Mouse (Mus musculus): ENCODE results near the gene Gsdmc4.
"Not testable (repeated sequence)": the region's sequence is repeated elsewhere in the genome, so short reads cannot be mapped to it uniquely, and the experiment has no call there.

Gsdmc4 gene

DNA sequence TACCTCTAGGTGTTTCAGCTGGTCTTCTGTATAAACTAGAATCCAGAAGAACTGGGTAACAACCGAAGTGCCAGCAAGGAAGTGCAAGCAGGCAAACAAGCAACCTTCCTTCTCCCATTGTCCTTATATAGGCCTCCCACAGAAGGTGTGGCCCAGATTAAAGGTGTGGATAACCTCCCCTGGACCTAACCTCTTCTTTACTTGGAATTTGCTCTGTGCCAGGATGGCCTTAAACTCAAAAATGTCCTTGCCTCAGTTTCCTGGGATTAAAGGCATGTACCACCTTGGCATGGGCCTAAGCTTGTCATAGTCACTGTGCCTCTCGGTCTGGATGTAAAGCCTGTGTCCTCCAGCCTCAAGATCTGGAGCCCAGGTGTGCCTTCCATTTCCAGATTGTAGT lies at the start of gene Gsdmc4:
Gsdmc4 (minus strand) TSS at position 101 of the 400 bp plus-strand sequence.
- DNase-seq: not testable (repeated sequence)

DNA sequence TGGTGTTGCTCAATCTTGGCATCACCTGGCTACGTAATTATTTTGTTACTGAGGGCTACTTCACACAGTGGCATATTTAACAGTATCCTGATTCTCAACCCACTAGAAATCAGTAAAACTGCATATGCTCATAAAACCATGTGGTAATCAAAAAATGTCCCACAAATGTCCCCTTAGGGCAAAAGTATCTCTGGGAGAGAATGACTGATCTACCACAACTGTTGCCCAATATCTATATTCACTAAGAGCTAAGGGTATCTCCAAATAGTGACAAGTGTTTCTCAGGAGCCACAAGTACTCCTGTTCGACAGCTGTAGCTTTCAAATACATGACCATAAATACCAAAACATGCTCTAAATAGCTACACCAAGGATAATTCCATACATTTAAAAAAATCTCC lies 48.4 kb upstream of the Gsdmc4 start:
- DNase-seq: no peak

DNA sequence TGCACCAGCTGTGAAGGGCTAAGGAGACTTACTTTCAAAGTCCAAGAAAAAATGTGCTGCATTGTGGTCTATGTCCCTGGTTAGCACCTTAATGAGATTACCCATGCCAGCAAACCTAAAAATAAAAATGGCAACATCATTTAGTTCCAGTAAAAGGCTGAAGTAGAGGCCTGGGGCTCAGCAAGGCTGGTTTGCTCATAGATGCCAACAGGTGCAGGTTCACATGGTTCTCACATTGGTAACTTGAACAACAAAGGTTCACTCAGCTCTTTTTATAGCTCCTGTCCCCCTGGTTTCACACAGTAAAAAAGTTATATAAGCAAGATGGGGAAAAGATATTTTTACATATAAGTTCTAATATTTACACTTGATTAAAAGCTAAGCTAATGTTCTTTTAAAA lies 45.5 kb upstream of the Gsdmc4 start:
- no peak for DNase-seq

DNA sequence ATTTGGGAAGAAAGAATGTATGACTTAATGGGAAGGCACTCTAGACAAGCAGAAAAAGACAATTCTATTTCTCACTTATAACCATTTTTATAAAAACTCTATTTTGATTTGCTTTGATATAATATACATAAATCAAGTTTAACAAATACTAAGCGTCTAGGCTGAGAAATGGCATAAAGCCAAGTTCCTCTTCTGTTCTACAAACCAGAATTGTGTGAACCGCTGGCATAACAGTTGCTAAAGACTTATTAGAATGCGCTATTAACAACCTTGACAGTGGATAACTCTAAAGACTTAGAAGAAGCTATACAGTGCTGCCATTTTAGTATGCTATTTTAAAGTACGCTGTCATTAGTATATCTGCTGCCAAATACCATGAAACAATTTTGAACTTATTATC lies 41.2 kb upstream of the Gsdmc4 start:
- DNase-seq: no peak

DNA sequence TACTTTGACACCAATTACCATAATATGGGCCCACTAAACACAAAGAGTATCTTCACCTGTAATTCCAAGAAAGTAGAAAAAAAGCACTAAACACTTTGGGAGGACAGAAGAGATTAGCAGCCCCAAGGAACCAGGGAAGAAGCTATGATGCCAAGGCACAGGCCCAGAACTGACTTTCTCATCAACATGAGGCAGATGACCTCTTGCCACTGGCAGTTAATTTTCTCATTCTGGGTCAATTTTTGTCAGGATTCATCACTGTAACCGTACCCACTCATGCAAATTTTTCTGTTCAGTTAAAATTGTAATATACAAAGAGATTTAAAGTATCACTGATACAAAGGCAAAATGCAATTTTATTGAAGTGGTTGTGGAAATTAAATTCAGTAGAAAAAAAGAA lies 29.1 kb upstream of the Gsdmc4 start:
- no peak for DNase-seq

DNA sequence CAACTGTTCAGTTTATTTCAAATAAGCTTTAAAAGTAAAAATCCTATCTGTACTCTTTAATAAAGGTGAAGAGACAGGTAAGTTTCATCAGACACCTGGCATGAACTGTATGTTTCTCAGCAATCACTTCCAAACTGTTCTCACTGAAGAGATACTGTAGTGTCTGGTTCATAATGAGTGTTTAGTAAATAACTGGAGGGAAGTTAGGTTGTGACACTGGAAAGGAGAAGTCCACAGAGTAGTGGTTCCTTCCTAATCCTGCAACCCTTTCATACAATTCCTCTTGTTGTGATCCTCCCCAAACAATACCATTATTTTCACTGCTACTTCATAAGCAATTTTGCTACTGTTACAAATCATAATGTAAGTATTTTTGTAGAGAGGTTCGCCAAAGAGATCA lies 20.6 kb upstream of the Gsdmc4 start:
- no peak for DNase-seq

DNA sequence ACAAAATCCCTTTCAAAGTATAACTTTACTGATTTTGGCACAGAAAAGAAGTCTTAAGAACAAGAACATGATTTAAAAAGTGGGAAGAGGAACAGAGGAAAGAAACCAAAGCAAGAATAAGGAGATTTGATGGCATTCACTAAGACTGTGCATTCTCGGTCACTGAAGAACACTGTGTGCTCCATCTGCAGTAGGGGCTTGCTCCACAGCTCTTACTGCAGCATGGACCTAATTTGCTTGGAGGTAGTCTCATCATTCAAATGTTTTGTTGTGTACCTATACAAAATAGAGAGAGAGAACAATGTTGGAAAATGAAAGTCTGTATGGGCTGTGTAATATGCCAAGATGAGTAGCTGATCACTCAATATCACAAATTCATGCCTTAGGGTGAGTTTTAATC lies 19.3 kb upstream of the Gsdmc4 start:
- DNase-seq: no peak

DNA sequence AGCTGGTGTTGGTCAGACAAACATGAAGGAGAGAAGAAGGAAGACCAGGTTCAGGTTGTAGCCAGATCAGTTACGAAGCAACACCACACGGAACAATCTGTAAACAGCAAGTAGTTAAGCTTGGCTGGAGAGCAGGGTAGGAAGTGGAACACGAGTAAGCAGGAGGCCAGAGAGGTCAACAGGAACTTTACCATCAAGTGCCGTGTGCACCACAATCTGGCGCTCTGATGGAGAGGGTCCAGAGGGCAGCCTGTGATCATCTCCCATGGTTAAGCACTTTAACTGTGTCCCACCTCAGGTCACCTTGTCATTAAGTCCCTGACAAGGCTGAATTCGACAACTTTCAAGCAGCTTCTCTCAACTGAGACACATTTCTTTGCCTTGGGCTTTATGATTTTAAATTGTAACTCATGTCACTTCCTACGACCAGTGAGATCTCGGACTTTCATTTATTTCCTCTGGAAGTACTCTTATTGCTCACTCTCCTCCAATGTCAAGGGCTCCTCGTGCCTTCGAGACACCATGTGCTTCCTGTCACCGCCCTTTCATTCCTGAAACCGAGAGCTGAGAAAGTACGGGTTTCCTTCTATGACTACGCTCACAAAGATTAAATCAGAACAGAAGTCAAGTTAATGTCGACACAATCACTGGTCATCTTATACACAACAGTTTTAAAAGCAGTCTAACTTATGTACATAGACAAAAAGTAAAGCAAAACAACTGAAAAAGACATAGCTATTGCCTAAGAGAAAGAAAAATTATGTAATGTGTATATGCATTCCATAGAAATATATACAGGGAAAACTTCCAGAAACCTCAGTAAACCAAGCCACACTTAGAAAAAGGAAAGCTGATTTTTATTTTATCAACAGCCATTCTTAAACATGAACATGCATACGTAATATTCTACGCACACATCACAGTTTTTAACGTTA lies 18.3 kb upstream of the Gsdmc4 start:
- no peak for DNase-seq

DNA sequence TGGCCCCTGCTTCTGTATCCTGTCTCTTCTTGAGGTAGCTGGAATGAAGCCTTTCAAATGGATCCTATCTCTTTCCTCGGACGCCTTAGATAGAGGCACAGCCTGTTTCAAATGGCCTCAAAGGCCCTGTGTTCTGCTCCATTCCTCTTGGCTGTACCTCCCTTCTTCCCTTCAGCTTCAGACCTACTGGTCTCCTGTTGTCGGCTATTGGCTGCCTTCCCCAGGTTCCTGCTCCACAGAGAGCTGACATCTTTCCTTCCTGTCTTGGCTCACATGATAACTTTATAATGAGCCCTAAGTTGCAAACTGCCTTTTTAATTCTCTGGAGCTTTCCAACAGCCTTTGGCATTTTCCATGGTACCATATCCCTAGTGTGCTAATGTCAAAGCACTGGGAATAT lies 14.1 kb upstream of the Gsdmc4 start:
- no peak for DNase-seq

DNA sequence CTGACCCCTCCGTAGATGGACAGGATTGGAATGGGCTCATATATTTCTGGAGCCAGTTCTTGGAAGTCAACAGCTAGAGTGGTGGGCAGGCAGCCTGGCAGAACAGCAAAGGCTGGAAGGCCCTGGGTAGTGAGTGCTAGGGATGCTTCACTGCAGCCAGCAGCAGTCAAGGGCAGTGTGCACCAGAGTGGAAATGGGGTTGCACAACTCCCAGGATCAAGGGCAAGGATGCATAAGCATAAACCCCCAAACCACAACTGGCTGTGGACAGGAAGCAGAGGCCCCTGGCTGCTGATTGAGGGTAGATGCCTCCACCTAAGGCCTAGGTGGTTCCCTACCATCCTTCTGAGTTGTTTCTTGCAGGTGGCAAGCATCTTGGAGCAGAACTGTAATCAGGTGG lies 12.4 kb upstream of the Gsdmc4 start:
- DNase-seq: no peak

DNA sequence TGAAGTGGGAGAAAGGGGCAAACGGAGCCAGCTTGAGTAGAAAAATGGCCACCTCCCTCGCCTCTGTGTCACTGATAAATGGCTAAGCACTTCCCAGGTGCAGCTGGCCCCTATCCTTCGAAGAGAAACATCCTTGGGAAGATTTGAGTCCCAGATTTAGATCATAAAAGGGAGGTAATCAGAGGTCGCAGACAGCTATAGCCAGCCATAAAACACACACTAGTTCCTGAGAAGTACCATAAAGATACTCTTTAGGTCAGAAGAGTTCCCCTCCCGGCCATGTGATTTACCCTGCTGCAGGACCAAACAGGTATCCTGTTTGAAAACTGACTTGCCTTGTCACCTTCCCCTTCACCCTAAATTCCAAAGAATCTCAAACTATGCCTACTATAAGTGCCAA lies 9.5 kb upstream of the Gsdmc4 start:
- not testable (repeated sequence) for DNase-seq

DNA sequence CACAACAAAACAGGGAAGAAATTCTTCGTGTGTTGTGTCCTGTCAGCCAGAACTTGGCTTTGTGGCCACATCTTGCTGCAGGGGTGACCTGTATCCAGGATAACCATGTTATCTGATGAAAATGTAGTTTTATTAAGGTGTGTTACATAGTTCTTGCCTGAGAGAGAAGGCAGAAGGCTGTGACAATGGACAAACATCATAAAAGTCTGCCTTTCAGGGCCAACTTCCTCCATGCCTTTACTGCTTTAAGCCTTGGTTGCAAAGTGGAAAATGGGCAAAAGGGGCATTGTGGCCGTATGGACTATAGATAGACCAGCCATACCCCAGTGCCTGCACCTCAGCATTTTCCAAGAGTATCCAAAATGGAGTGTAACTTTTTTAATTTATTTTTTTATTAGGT lies 7.6 kb upstream of the Gsdmc4 start:
- DNase-seq: not testable (repeated sequence)

DNA sequence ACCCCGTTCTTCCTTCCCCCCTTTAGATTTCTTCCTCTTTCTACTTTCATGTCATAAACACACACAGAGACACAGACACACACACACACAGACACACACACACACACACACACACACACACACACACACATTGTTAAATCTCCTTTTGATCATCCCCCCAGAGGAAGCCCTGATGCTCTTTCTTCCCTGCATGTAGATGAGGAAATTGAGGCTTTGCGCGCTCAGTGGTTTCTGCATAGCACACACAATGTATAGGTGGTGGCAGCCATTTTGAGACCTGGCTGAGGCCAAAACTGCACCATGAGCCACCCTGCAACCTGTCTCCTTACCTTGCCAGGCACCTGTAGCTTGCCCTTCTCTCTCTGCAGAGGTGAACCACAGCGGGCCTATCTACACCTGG lies 4.5 kb upstream of the Gsdmc4 start:
- not testable (repeated sequence) for DNase-seq

DNA sequence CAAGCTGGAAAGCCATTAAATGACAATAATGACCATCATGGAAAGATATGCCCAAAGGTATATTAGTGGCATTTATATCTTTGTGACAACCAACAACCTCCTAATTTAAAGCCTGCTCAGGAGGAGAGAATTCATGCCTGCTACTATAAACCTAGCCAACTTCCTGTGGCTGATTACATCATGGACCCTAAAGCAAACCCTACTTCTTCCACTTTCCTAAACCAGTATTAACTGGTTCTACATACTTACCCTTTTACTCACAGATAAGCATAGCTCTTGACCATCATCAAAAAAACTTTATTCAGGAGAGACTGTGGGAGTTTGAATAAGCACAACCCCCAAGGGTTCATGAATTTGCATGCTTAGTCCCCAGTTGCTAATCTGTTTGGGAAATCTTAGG lies 2.2 kb downstream of the Gsdmc4 start:
- DNase-seq: not testable (repeated sequence)

DNA sequence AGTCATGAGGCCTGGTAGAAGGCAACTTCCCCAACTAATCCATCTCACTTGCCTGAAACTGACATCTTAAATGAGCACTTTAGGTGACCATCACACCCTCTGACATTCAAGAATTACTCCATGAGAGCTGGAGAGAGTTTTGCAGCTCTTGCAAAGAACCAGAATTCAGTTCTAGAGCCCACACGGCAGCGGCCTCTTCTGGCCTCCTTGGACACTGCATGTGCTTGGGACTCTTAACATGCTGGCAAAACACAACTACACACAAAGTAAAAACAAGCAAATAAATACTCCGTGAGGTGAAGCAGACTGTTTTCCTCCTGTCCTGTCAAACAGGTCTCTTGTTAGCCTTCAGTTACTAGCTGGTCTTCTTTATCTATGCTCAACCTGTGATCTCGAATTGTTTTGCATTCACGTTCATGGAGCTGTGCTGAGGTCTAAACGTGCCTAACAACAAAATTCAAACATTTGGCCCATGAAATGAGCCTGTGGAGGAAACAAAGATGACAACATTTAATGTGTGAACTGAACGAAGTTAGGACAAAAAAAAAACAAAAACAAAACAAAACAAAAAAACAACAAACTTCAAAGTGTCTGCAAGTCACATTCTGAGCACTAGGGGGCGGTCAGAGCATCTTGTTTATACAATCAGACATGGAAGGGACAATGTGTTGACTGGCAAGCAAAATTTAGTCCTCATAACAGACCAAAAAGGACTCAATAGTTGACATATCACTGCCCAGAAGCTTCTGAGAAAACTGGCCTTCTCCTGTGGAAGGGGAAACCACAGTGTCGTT lies 16.3 kb downstream of the Gsdmc4 start:
- DNase-seq: peak; percentile 60

DNA sequence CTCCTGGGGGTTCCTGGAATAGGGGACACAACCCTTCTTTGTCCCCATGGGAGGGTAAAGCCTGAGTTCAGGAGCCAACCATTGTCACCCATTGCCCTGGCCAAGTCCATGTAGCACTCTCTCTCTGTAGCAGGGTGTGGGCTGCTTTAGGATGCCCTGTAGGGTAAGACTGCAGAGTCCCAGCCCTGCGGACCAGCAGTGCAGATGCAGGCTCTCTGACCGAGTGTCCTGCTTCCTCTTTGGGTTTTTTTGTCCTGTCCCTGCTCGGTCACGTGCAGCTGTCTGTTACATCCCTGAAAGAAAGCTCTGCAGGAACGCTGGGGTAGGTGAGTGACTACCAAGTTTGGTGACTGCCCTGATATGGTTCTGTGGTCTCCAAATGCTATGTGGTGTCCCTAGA lies 23.7 kb downstream of the Gsdmc4 start:
- not testable (repeated sequence) for DNase-seq

DNA sequence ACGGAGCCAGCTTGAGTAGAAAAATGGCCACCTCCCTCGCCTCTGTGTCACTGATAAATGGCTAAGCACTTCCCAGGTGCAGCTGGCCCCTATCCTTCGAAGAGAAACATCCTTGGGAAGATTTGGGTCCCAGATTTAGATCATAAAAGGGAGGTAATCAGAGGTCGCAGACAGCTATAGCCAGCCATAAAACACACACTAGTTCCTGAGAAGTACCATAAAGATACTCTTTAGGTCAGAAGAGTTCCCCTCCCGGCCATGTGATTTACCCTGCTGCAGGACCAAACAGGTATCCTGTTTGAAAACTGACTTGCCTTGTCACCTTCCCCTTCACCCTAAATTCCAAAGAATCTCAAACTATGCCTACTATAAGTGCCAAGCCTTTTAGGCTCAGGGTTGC lies 24.1 kb downstream of the Gsdmc4 start:
- DNase-seq: not testable (repeated sequence)

DNA sequence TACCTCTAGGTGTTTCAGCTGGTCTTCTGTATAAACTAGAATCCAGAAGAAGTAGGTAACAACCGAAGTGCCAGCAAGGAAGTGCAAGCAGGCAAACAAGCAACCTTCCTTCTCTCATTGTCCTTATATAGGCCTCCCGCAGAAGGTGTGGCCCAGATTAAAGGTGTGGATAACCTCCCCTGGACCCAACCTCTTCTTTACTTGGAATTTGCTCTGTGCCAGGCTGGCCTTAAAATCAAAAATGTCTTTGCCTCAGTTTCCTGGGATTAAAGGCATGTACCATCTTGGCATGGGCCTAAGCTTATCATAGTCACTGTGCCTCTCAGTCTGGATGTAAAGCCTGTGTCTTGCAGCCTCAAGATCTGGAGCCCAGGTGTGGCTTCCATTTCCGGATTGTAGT lies 33.6 kb downstream of the Gsdmc4 start, which contains the start of gene Gsdmc3:
Gsdmc3 (minus strand) TSS at position 101 of the 400 bp plus-strand sequence.
- not testable (repeated sequence) for DNase-seq

DNA sequence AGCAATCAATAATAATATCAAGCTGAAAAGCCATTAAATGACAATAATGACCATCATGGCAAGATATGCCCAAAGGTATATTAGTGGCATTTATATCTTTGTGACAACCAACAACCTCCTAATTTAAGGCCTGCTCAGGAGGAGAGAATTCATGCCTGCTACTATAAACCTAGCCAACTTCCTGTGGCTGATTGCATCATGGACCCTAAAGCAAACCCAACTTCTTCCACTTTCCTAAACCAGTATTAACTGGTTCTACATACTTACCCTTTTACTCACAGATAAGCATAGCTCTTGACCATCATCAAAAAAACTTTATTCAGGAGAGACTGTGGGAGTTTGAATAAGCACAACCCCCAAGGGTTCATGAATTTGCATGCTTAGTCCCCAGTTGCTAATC lies 35.9 kb downstream of the Gsdmc4 start:
- not testable (repeated sequence) for DNase-seq

DNA sequence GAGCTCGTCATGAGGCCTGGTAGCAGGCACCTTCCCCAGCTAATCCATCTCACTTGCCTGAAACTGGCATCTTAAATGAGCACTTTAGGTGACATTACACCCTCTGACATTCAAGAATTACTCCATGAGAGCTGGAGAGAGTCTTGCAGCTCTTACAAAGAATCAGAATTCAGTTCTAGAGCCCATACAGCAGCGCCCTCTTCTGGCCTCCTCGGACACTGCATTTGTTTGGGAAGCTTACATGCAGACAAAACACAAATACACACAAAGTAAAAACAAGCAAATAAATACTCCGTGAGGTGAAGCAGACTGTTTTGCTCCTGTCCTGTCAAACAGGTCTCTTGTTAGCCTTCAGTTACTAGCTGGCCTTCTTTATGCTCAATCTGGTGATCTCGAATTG lies 50.1 kb downstream of the Gsdmc4 start:
- DNase-seq: peak; percentile 11
